Mouse (Mus musculus) MEL (cell line): Measurements from ENCODE around the gene Padi6. TPM values are rescaled to one million over a fixed set of nuclear protein-coding genes. Genes with fewer than 3 reads are reported as not detected.
A peak's percentile ranks its signal among the peaks of the same experiment; 100 is the strongest.

Experiments used
- DNase-seq: peaks from one replicate; pipeline ENCODE4 v3.0.0; 2011; ENCODE audit warnings: low read depth, low spot score
- H3K27ac ChIP-seq: 2 replicates; pipeline ENCODE4 v1.5.1; 2012; ENCODE audit warnings: low read depth, mild to moderate bottlenecking, control low read depth, low read length, moderate library complexity; ENCODE audit not compliant: control insufficient read depth
- H3K27me3 ChIP-seq, 2 experiments: fragments of 150-350 bp in 1 of 2; sonication (generic) in 1 of 2; 2 replicates each; pipeline ENCODE4 v1.6.1; 2012; ENCODE audit warnings: low read length in 2 of 2, mild to moderate bottlenecking in 2 of 2, improper control_type of control experiment in 1 of 2, moderate library complexity in 1 of 2; ENCODE audit not compliant: insufficient read depth in 2 of 2, control insufficient read depth in 1 of 2
- H3K36me3 ChIP-seq, 2 experiments: 2 replicates each; pipeline ENCODE4 v1.6.1; 2012 to 2014; ENCODE audit warnings: low read length in 2 of 2, improper control_type of control experiment in 1 of 2, inconsistent platforms in 1 of 2, mild to moderate bottlenecking in 1 of 2; ENCODE audit not compliant: insufficient read depth in 2 of 2, control insufficient read depth in 1 of 2
- H3K4me1 ChIP-seq, 2 experiments: fragments of 150-350 bp in 1 of 2; sonication (generic) in 1 of 2; 2 replicates each; pipeline ENCODE4 v1.6.1; 2012; ENCODE audit warnings: low read length in 2 of 2, improper control_type of control experiment in 1 of 2, mild to moderate bottlenecking in 1 of 2; ENCODE audit not compliant: insufficient read depth in 2 of 2, control insufficient read depth in 1 of 2
- H3K4me3 ChIP-seq, 2 experiments: fragments of 150-350 bp in 1 of 2; sonication (generic) in 1 of 2; 2 replicates each; pipeline ENCODE4 v1.5.1; 2012; ENCODE audit warnings: low read depth in 2 of 2, low read length in 2 of 2, mild to moderate bottlenecking in 2 of 2, moderate library complexity in 2 of 2, control low read depth in 1 of 2, improper control_type of control experiment in 1 of 2; ENCODE audit not compliant: control insufficient read depth in 1 of 2, insufficient read depth in 1 of 2
- H3K79me2 ChIP-seq: 2 replicates; pipeline ENCODE4 v1.6.1; 2012; ENCODE audit warnings: mild to moderate bottlenecking, low read length, moderate library complexity; ENCODE audit not compliant: control insufficient read depth, poor library complexity, insufficient read depth
- H3K9ac ChIP-seq: 2 replicates; pipeline ENCODE4 v1.6.1; 2012; ENCODE audit warnings: low read depth, mild to moderate bottlenecking, control low read depth, low read length, moderate library complexity; ENCODE audit not compliant: control insufficient read depth, poor library complexity, severe bottlenecking
- H3K9me3 ChIP-seq: fragments of 150-350 bp; sonication (generic); replicated peaks from 2 replicates; pipeline ENCODE4 v1.6.1; 2012; ENCODE audit warnings: mild to moderate bottlenecking, low read length, improper control_type of control experiment, moderate library complexity; ENCODE audit not compliant: insufficient read depth
- BHLHE40 ChIP-seq: IDR thresholded peaks from 2 replicates; pipeline ENCODE4 v1.6.1; 2012; ENCODE audit warnings: low read depth, mild to moderate bottlenecking, inconsistent platforms, low read length, improper control_type of control experiment, borderline replicate concordance
- ETS1 ChIP-seq: IDR thresholded peaks from 2 replicates; pipeline ENCODE4 v1.6.1; 2012; ENCODE audit warnings: low read depth, mild to moderate bottlenecking, inconsistent platforms, low read length, improper control_type of control experiment, moderate library complexity
- JUND ChIP-seq: IDR thresholded peaks from 2 replicates; pipeline ENCODE4 v1.6.1; 2011; ENCODE audit warnings: low read depth, mild to moderate bottlenecking, improper control_type of control experiment, low read length
- MAX ChIP-seq: IDR thresholded peaks from 2 replicates; pipeline ENCODE4 v1.6.1; 2011; ENCODE audit warnings: low read length, improper control_type of control experiment
- MYB ChIP-seq: IDR thresholded peaks from 2 replicates; pipeline ENCODE4 v1.6.1; 2011; ENCODE audit warnings: mild to moderate bottlenecking, low read depth, low read length, improper control_type of control experiment
- POLR2A ChIP-seq, 2 experiments: IDR thresholded peaks; 2 replicates each; pipeline ENCODE4 v1.6.1; 2011 to 2012; ENCODE audit warnings: low read length in 2 of 2, mild to moderate bottlenecking in 2 of 2, control low read depth in 1 of 2, improper control_type of control experiment in 1 of 2, low read depth in 1 of 2, moderate library complexity in 1 of 2; ENCODE audit not compliant: control insufficient read depth in 1 of 2, insufficient read depth in 1 of 2, poor library complexity in 1 of 2
- RCOR1 ChIP-seq: IDR thresholded peaks from 2 replicates; pipeline ENCODE4 v1.6.1; 2012; ENCODE audit warnings: low read depth, mild to moderate bottlenecking, inconsistent platforms, low read length, improper control_type of control experiment
- SIN3A ChIP-seq: IDR thresholded peaks from 2 replicates; pipeline ENCODE4 v1.6.1; 2012; ENCODE audit warnings: low read length, improper control_type of control experiment, inconsistent platforms
- USF1 ChIP-seq: IDR thresholded peaks from 2 replicates; pipeline ENCODE4 v1.6.1; 2014; ENCODE audit warnings: low read depth, mild to moderate bottlenecking, inconsistent platforms, low read length, improper control_type of control experiment, moderate library complexity
- USF2 ChIP-seq, 2 experiments: IDR thresholded peaks; 2 replicates each; pipeline ENCODE4 v1.6.1; 2011 to 2012; ENCODE audit warnings: improper control_type of control experiment in 2 of 2, low read length in 2 of 2, borderline replicate concordance in 1 of 2, inconsistent platforms in 1 of 2, low read depth in 1 of 2, mild to moderate bottlenecking in 1 of 2; ENCODE audit not compliant: insufficient read depth in 1 of 2
- ZKSCAN1 ChIP-seq: IDR thresholded peaks from 2 replicates; pipeline ENCODE4 v1.6.1; 2012; ENCODE audit warnings: low read depth, mild to moderate bottlenecking, inconsistent platforms, low read length, improper control_type of control experiment, moderate library complexity
- ZNF384 ChIP-seq: IDR thresholded peaks from 2 replicates; pipeline ENCODE4 v1.6.1; 2012; ENCODE audit warnings: low read depth, mild to moderate bottlenecking, inconsistent platforms, low read length, improper control_type of control experiment
- polyA plus RNA-seq, 2 experiments: library from polyadenylated mRNA; stranded (reverse) in 1 of 2; unstranded in 1 of 2; fragments of >175 nt in 1 of 2; fragments of >200 nt in 1 of 2; gene quantifications; 2 replicates each; pipeline versions ENCODE4 v1.2.1 to v1.2.4; 2012; ENCODE audit warnings: low replicate concordance in 2 of 2, low read depth in 1 of 2; ENCODE audit not compliant: insufficient read length in 2 of 2, insufficient read depth in 1 of 2, missing spikeins in 1 of 2
- total RNA-seq: library from RNA; depleted of rRNA; stranded (reverse); fragments of 300-350 nt; gene quantifications from 2 replicates; pipeline ENCODE4 v1.2.3, GENCODE M21; 2012

The Padi6 gene
- total and polyA plus RNA-seq, 3 experiments = not detected

DNA sequence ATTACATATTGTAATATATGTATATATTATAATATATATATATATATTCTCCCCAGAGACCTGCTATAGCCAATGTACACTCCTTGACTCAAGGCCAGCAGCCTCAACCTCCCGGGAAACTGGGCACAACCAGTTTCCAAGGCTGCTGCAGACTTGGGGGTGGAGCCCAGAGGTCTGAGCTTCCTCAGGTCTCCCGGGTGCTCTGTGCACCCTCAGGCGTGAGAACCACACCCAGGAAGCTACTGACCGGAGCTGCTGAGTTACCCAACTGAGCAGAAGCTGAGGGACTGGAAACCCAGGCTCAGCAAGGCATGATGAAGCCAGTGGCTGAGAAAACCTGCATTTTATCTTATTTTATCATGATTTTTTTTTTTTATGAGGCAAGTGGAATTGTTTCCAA is 28.6 kb upstream of the Padi6 start:
- no peaks in the 10 kb centered on the region for H3K79me2 ChIP-seq
- H3K36me3 ChIP-seq = no peaks in the 10 kb centered on the region
- H3K27me3 ChIP-seq = no peaks in the 10 kb centered on the region
- H3K4me3 ChIP-seq = no peak overlapping the region
- no peak for TF ChIP-seq MYB
- TF ChIP-seq ZKSCAN1 = no peak
- TF ChIP-seq USF2 (IDR thresholded peaks at IDR 0.05; ENCODE audit: borderline replicate concordance in 1 of 2, insufficient read depth in 1 of 2, low read depth in 1 of 2, low read length in 2 of 2) = no peak
- no peak for TF ChIP-seq USF1
- no peak for TF ChIP-seq SIN3A
- H3K4me1 ChIP-seq = peaks cover 0 to 4% of the 10 kb centered on the region in 2 experiments; a peak in 1 of 4 replicates
- no peak overlapping the region for H3K9ac ChIP-seq
- no peak for DNase-seq
- H3K27ac ChIP-seq = no peak overlapping the region
- no peaks in the 10 kb centered on the region for H3K9me3 ChIP-seq

DNA sequence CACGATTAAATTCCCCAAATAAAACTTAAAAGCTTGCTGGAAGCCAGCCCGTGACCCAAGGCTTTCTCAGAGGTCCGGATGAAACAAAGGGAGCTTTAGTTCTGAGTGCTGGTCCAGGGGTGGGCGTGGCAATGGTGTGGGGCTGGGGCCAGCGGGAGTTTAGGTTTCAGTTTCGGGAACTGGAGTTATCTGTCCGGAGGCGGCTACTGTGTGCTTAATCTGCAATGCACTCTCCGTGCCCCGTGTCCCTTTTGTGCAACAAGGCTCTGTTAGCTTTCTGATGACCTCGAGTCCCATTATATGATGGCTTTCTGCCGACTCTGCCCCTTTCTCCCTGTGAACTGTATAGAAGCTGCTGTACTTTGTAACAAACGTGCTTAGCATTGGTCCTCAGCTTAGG is 28.0 kb upstream of the Padi6 start:
- no peaks in the 10 kb centered on the region for H3K79me2 ChIP-seq
- H3K9ac ChIP-seq = peak overlapping the region; percentile 41; the same call in 1 of the 2 replicates
- no peaks in the 10 kb centered on the region for H3K36me3 ChIP-seq
- TF ChIP-seq ZNF384 (no peak), USF2 (IDR thresholded peaks at IDR 0.05; ENCODE audit: borderline replicate concordance in 1 of 2, insufficient read depth in 1 of 2, low read depth in 1 of 2, low read length in 2 of 2) (no peak), BHLHE40 (no peak), POLR2A (IDR thresholded peaks at IDR 0.05; ENCODE audit: control insufficient read depth in 1 of 2, insufficient read depth in 1 of 2, low read depth in 1 of 2, low read length in 2 of 2, poor library complexity in 1 of 2) (no peak), ETS1 (no peak), RCOR1 (no peak), JUND (no peak)
- no peaks in the 10 kb centered on the region for H3K27me3 ChIP-seq
- peak overlapping the region; percentile 63 to 65 for H3K4me3 ChIP-seq
- no peak overlapping the region for H3K27ac ChIP-seq
- H3K9me3 ChIP-seq = no peaks in the 10 kb centered on the region
- DNase-seq = peak; percentile 24
- peaks cover 0 to 4% of the 10 kb centered on the region in 2 experiments; a peak in 1 of 4 replicates for H3K4me1 ChIP-seq

DNA sequence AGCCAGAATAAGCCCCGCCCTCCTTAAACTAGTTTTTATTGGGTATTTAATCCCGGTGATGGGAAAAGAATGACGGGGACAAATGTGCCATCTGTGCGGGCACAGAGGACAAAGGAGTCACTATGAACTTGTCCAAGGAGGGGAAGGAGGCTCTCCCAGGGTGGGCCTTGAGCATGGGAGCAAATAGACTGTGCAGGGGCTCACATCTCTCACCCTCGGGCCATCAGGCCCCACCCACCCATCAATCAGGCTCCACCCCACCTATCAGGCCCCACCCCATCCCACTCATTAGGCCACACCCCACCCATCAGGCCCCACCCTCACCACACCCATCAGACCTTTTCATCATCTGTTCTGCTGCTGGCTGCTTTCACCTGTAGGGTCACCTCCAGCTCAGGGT is 26.5 kb upstream of the Padi6 start:
- Histone ChIP-seq H3K4me3 (no peak overlapping the region), H3K4me1 (peaks cover 0 to 4% of the 10 kb centered on the region in 2 experiments; a peak in 1 of 4 replicates), H3K79me2 (no peaks in the 10 kb centered on the region), H3K27ac (no peak overlapping the region), H3K36me3 (no peaks in the 10 kb centered on the region), H3K9ac (no peak overlapping the region), H3K27me3 (no peaks in the 10 kb centered on the region), H3K9me3 (no peaks in the 10 kb centered on the region)
- no peak for DNase-seq
- TF ChIP-seq JUND (no peak), MAX (no peak)
